Mouse (Mus musculus): ENCODE results near the gene Gm20388. TPM values are rescaled to one million over a fixed set of nuclear protein-coding genes. Genes with fewer than 3 reads are reported as not detected.
A peak's percentile ranks its signal among the peaks of the same experiment; 100 is the strongest.

Gm20388 gene
- total RNA-seq, 2 experiments from 2014 or later = 18.5 to 23.8 TPM

- no peak for ATAC-seq (replicated peaks; ENCODE audit: poor library complexity, severe bottlenecking)
Observed at GRCm38 (mm10) chr8:121734262-121734661, 1823.6 kb downstream of the Gm20388 start.

- ATAC-seq (replicated peaks; ENCODE audit: poor library complexity, severe bottlenecking) = peak; percentile 66
Observed at GRCm38 (mm10) chr8:121736236-121736635, 1825.6 kb downstream of the Gm20388 start.

- ATAC-seq (replicated peaks; ENCODE audit: poor library complexity, severe bottlenecking) = no peak
Observed at GRCm38 (mm10) chr8:121740721-121741120, 1830.1 kb downstream of the Gm20388 start.

- ATAC-seq (replicated peaks; ENCODE audit: poor library complexity, severe bottlenecking) = no peak
Observed at GRCm38 (mm10) chr8:121749501-121749900, 1838.9 kb downstream of the Gm20388 start.

GRCm38 (mm10) chr8:121750512-121750911, 1839.9 kb downstream of the Gm20388 start:
- 0 out of 2 replicates have a peak, but pooled peaks have one; percentile 43 for ATAC-seq (replicated peaks; ENCODE audit: poor library complexity, severe bottlenecking)

- peak; percentile 81 for ATAC-seq (replicated peaks; ENCODE audit: poor library complexity, severe bottlenecking)
Observed at GRCm38 (mm10) chr8:121751407-121751806, 1840.8 kb downstream of the Gm20388 start.

- no peak for ATAC-seq (replicated peaks; ENCODE audit: poor library complexity, severe bottlenecking)
Observed at GRCm38 (mm10) chr8:121758470-121758869, 1847.8 kb downstream of the Gm20388 start.

- no peak for ATAC-seq (replicated peaks; ENCODE audit: poor library complexity, severe bottlenecking)
Observed at GRCm38 (mm10) chr8:121760484-121760883, 1849.8 kb downstream of the Gm20388 start.

- peak; percentile 83 for ATAC-seq (replicated peaks; ENCODE audit: poor library complexity, severe bottlenecking)
Observed at GRCm38 (mm10) chr8:121761480-121761879, 1850.8 kb downstream of the Gm20388 start.

GRCm38 (mm10) chr8:121762999-121763699, 1852.5 kb downstream of the Gm20388 start:
- no peak for ATAC-seq (replicated peaks; ENCODE audit: poor library complexity, severe bottlenecking)

- no peak for ATAC-seq (replicated peaks; ENCODE audit: poor library complexity, severe bottlenecking)
Observed at GRCm38 (mm10) chr8:121763700-121764013, 1853.0 kb downstream of the Gm20388 start.

- ATAC-seq (replicated peaks; ENCODE audit: poor library complexity, severe bottlenecking) = no peak
Observed at GRCm38 (mm10) chr8:121765594-121766138, 1855.0 kb downstream of the Gm20388 start.

GRCm38 (mm10) chr8:121769095-121769494, 1858.5 kb downstream of the Gm20388 start:
- ATAC-seq (replicated peaks; ENCODE audit: poor library complexity, severe bottlenecking) = no peak

GRCm38 (mm10) chr8:121769621-121770020, 1859.0 kb downstream of the Gm20388 start:
- ATAC-seq (replicated peaks; ENCODE audit: poor library complexity, severe bottlenecking) = no peak

- ATAC-seq (replicated peaks; ENCODE audit: poor library complexity, severe bottlenecking) = peak; percentile 78
Observed at GRCm38 (mm10) chr8:121770845-121771752, 1860.5 kb downstream of the Gm20388 start.

- ATAC-seq (replicated peaks; ENCODE audit: poor library complexity, severe bottlenecking) = no peak
Observed at GRCm38 (mm10) chr8:121773876-121774275, 1863.2 kb downstream of the Gm20388 start.

- ATAC-seq (replicated peaks; ENCODE audit: poor library complexity, severe bottlenecking) = no peak
Observed at GRCm38 (mm10) chr8:121782493-121782892, 1871.9 kb downstream of the Gm20388 start.

GRCm38 (mm10) chr8:121786542-121786941, 1875.9 kb downstream of the Gm20388 start:
- no peak for ATAC-seq (replicated peaks; ENCODE audit: poor library complexity, severe bottlenecking)

GRCm38 (mm10) chr8:121788786-121789185, 1878.1 kb downstream of the Gm20388 start:
- no peak for ATAC-seq (replicated peaks; ENCODE audit: poor library complexity, severe bottlenecking)

- peak; percentile 82 for ATAC-seq (replicated peaks; ENCODE audit: poor library complexity, severe bottlenecking)
Observed at GRCm38 (mm10) chr8:121792159-121792558, 1881.5 kb downstream of the Gm20388 start.

GRCm38 (mm10) chr8:121792627-121793026, 1882.0 kb downstream of the Gm20388 start:
- ATAC-seq (replicated peaks; ENCODE audit: poor library complexity, severe bottlenecking) = peak; percentile 4
